Mouse (Mus musculus): ENCODE results near the gene Plcd1. TPM values are rescaled to one million over a fixed set of nuclear protein-coding genes. Genes with fewer than 3 reads are reported as not detected.

Gene Plcd1
- 3.3 TPM for polyA plus RNA-seq (2017; shearing (Covaris generic))

DNA sequence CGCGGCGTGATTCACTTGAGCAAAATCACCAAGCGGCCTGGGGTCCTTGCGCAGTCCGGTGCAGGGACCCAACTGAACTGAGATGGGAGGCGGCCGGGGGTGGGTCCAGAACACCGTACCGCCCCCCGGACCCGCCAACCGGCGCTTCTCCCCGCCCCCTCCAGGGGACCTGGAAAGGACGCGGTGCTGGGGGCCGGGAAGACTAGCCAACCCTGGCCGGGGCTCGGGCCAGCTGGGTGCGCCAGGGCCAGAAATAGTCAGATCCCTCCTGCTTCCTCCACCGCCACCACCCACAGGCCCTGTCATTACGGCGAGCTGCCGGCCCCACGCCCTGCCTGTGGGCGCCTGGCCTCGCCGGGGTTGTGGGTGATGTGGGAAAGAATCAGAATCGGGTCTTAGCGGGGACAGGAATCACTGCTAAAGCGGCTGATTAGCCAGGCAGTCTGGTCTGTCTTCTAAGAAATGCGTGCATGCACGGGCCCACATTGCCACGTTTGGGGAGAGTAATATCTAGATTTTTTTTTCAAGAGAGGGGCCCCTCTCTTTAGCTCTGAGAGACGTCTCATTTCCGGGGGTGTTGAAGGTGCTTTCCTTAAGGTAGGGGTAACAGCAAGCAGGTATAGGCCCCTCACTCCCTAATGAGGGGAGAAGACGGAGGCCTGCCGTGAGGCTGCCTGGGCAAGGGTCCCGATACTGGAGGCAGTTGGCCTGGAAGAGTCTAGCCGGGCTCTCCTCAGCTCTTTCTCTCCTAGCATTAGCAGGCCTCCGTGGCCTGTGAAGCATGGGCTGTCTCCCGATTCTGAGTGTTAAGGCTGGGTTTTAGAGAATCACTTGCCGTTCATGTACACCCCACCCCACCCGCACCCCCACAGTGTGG lies at the start of gene Plcd1:
Plcd1 (minus strand) TSS at position 84 of the 877 bp plus-strand sequence.

DNA sequence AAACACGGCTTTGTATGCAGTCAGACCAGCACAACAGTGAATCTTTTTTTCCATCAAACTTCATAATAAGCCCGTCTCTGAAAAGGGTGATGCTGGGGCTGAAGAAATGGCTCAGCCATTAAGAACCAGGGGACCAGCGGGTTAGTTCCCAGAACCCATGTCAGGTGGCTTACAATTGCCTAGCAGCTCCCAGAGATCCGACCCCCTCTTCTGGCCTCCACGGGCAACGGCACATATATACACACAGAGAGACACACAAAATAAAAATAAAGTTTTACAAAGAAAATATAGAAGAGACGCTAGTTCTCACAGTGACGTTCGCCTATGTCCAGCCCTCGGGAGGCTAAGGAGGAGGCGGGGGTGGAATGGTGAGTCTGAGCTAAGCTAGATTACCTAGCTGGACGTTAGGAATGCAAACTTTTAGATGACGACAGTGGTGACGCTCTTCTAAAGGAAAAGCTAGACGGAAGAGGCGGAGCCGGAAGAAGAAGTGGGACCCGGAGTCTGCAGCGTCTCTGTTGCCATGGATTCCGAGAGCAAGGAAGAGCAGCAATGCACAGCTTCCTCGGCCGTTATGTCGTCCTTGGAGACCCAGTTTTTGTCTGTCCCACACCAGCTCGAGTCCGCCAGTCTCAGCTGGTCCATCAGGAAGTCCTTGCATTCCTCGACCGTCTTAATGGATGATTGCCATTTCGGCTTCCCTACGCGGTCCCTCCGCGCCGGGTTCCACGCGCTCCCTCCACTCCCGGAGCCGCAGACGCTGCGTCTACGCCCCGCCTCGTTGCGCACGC lies 8.9 kb upstream of the Plcd1 start, which contains the start of gene Dlec1:
Dlec1 (plus strand) TSS at position 487 of the 791 bp plus-strand sequence.

DNA sequence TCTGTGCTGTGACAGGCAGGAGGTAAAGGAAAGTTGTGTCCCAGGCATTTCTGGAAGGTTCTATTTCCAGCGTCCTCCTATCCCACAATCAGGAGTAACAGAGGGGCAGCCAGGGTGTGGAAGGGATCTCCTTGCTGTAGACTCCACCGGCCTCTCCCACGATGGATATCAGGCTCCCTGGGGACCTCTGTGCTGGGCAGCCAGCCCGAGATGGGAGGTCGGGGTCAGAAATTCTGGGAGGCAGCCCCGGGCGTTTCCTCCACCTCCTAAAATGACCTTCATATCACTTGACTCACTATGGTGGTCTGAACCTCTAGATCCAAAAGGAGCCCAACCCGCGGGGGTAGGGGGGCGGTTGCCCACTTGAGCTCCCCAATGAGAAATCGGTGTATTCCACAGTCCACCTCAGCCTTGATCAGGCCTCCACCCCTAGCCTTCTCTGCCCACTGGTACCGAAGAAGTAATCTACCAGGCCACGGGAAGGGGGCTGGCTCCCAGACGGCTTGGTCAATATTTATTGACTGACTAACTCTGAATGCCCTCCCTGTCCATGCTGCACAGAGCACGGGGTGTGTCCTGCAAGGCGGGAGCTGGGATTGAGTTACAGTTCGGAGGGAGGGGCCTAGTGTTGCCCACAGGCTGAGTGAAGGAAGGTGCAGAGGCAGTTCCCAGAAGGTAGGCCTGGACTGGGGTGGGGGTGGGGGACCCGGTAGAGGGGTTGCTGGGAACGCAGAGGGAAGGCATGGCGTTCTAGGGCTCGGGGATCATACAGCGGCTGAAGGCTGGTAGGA lies 41.0 kb downstream of the Plcd1 start, which contains the start of gene Vill:
Vill (plus strand) TSS at position 625 of the 791 bp plus-strand sequence.

Other genes with a start within 250 kb of the Plcd1 start
- gene Ctdspl, start 167.0 kb downstream of the Plcd1 start, polyA plus RNA-seq (2017; shearing (Covaris generic)) = 0.45 TPM
- 30.6 TPM for gene Vill, start 40.7 kb downstream of the Plcd1 start, polyA plus RNA-seq (2017; shearing (Covaris generic))
- 0.65 TPM for gene Dlec1, start 9.0 kb upstream of the Plcd1 start, polyA plus RNA-seq (2017; shearing (Covaris generic))
- gene Acaa1b, start 63.6 kb upstream of the Plcd1 start, polyA plus RNA-seq (2017; shearing (Covaris generic)) = not detected
- gene Gm47289, start 65.7 kb upstream of the Plcd1 start, polyA plus RNA-seq (2017; shearing (Covaris generic)) = not detected
- gene Slc22a13, start 115.6 kb upstream of the Plcd1 start, polyA plus RNA-seq (2017; shearing (Covaris generic)) = not detected
- 5.0 TPM for gene Oxsr1, start 228.9 kb upstream of the Plcd1 start, polyA plus RNA-seq (2017; shearing (Covaris generic))
- gene Acaa1a, start 246.2 kb upstream of the Plcd1 start, polyA plus RNA-seq (2017; shearing (Covaris generic)) = 40.7 TPM
- 111 TPM for gene Myd88, start 247.9 kb upstream of the Plcd1 start, polyA plus RNA-seq (2017; shearing (Covaris generic))

All from CD4-positive, CD25-positive, alpha-beta regulatory T cell, adult 9 weeks (primary cell).